Mouse (Mus musculus): Measurements from ENCODE around the gene Lrp1. TPM values are rescaled to one million over a fixed set of nuclear protein-coding genes. Genes with fewer than 3 reads are reported as not detected.
A peak's percentile ranks its signal among the peaks of the same experiment; 100 is the strongest.

Lrp1 gene
- total and polyA plus RNA-seq, 3 experiments: 3.1 to 51.2 (median 11.8) TPM

GRCm38 (mm10) chr10:127508239-127508638, 112.7 kb downstream of the Lrp1 start:
- H3K27me3 ChIP-seq (replicated peaks): peaks cover 17% of the 10 kb centered on the region
- TF ChIP-seq E2F4 (IDR thresholded peaks at IDR 0.05; ENCODE audit: insufficient replicate concordance, low read depth, low read length) (no peak), SMC3 (IDR thresholded peaks at IDR 0.05; ENCODE audit: low read depth, low read length) (peak; percentile 57), CTCF (conservative IDR thresholded peaks at IDR 0.05 in 1 of 2, IDR thresholded peaks at IDR 0.05 in 1 of 2; ENCODE audit: low read depth in 2 of 2, low read length in 2 of 2) (peak; percentile 40 to 88; a peak in 3 of 4 replicates), RAD21 (IDR thresholded peaks at IDR 0.05; ENCODE audit: low read depth, low read length) (peak; percentile 68), MYC (IDR thresholded peaks at IDR 0.05; ENCODE audit: low read depth, low read length) (no peak), ELF1 (IDR thresholded peaks at IDR 0.05; ENCODE audit: low read depth, low read length) (peak; percentile 77)
- DNase-seq (ENCODE audit: extremely low read depth): peak; percentile 87
- H3K79me2 ChIP-seq (replicated peaks; ENCODE audit: control insufficient read depth, extremely low read depth, insufficient read depth, poor library complexity, severe bottlenecking): no peaks in the 10 kb centered on the region
- no peaks in the 10 kb centered on the region for H3K9me3 ChIP-seq (replicated peaks; ENCODE audit: low read length)
- dilution Hi-C loops (cut with MboI; ENCODE audit: extremely low pct_ligation_motif_present, extremely low pct_unique_long_range_greater_than_20kb, low sequenced_read_pairs) (no loop called here), in situ Hi-C loops (cut with MboI; ENCODE audit: low pct_ligation_motif_present, low pct_unique_long_range_greater_than_20kb, low sequenced_read_pairs) (loop anchor here (5.0 kb wide), 1 partner anchor 34 kb away; no protein-coding TSS in a partner anchor)
- H3K4me1 ChIP-seq (ENCODE audit: control insufficient read depth in 1 of 2, insufficient read depth in 2 of 2): peaks cover 17 to 35% of the 10 kb centered on the region in 2 experiments
- H3K4me3 ChIP-seq (replicated peaks in 1 of 3; ENCODE audit: low read depth in 2 of 3, low read length in 2 of 3, poor library complexity in 1 of 3): peak overlapping the region in 1 of 3 experiments; percentile 15
- H3K27ac ChIP-seq (ENCODE audit: insufficient read depth, low read depth): no peak overlapping the region
- H3K9ac ChIP-seq (ENCODE audit: insufficient read depth, low read depth): peak overlapping the region; percentile 7; the same call in 1 of the 2 replicates
- H3K36me3 ChIP-seq (replicated peaks in 1 of 2; ENCODE audit: control insufficient read depth in 1 of 2, insufficient read depth in 1 of 2, low read length in 1 of 2): peaks cover 0 to 10% of the 10 kb centered on the region in 2 experiments
- H3K4me2 ChIP-seq (ENCODE audit: insufficient read depth, low read depth, poor library complexity, severe bottlenecking): peak overlapping the region; percentile 70

GRCm38 (mm10) chr10:127500894-127501893, 119.8 kb downstream of the Lrp1 start, which contains the start of gene Stac3:
Stac3 (plus strand) TSS chr10:127501686.
- Histone ChIP-seq H3K9me3 (replicated peaks; ENCODE audit: low read length) (no peaks in the 10 kb centered on the region), H3K9ac (ENCODE audit: insufficient read depth, low read depth) (no peak within 1 kb of the TSS), H3K36me3 (replicated peaks in 1 of 2; ENCODE audit: control insufficient read depth in 1 of 2, insufficient read depth in 1 of 2, low read length in 1 of 2) (peaks cover 19 to 51% of the 10 kb centered on the region in 2 experiments), H3K4me1 (ENCODE audit: control insufficient read depth in 1 of 2, insufficient read depth in 2 of 2) (no peaks in the 10 kb centered on the region), H3K27ac (ENCODE audit: insufficient read depth, low read depth) (no peak within 1 kb of the TSS), H3K4me3 (replicated peaks in 1 of 3; ENCODE audit: low read depth in 2 of 3, low read length in 2 of 3, poor library complexity in 1 of 3) (no peak within 1 kb of the TSS), H3K79me2 (replicated peaks; ENCODE audit: control insufficient read depth, extremely low read depth, insufficient read depth, poor library complexity, severe bottlenecking) (no peaks in the 10 kb centered on the region), H3K27me3 (replicated peaks) (no peaks in the 10 kb centered on the region), H3K4me2 (ENCODE audit: insufficient read depth, low read depth, poor library complexity, severe bottlenecking) (no peak within 1 kb of the TSS)
- dilution Hi-C loops (cut with MboI; ENCODE audit: extremely low pct_ligation_motif_present, extremely low pct_unique_long_range_greater_than_20kb, low sequenced_read_pairs): no loop called here
- in situ Hi-C loops (cut with MboI; ENCODE audit: low pct_ligation_motif_present, low pct_unique_long_range_greater_than_20kb, low sequenced_read_pairs): no loop called here
- DNase-seq (ENCODE audit: extremely low read depth): no peak
- no peak for TF ChIP-seq HCFC1 (IDR thresholded peaks at IDR 0.05; ENCODE audit: low read depth, low read length)
- TF ChIP-seq POLR2A (IDR thresholded peaks at IDR 0.05; ENCODE audit: low read depth, low read length): no peak
- TF ChIP-seq CHD2 (IDR thresholded peaks at IDR 0.05; ENCODE audit: low read length): no peak
- no peak for TF ChIP-seq ZC3H11A (IDR thresholded peaks at IDR 0.05; ENCODE audit: low read depth, low read length)
- TF ChIP-seq MAX (IDR thresholded peaks at IDR 0.05; ENCODE audit: low read length): no peak
- no peak for TF ChIP-seq PAX5 (IDR thresholded peaks at IDR 0.05; ENCODE audit: low read length)
- TF ChIP-seq UBTF (IDR thresholded peaks at IDR 0.05; ENCODE audit: low read depth, low read length): no peak
